ENCODE assay signal across 8 mouse cellular contexts in the genomic region with DNA sequence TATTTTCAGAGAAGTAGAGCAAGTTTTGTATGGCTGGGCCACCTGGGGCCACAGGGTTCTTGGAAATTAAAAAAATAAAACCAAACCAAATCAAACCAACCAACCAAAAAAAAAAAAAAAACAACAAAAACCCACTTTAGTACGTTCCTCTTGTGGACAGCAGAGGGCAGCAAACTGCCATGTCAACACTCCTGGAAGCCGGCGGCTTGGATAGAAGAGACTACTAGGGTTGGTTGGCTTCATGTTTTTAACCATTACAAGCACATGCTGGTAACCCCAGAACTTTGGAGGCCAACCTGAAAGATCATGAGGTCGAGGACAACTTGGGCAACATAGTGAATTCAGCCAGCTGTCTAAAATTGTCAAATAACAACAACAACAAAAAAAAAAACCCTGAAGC. TPM values are rescaled to one million over a fixed set of nuclear protein-coding genes. Genes with fewer than 3 reads are reported as not detected.
DNase-seq lines count a peak whose midpoint lies in the region; ATAC-seq lines count a peak whose summit lies in the region.

No protein-coding gene starts in this region.

- no peaks in the 10 kb centered on the region for H3K27me3 ChIP-seq in forebrain, embryonic 11.5 days (ENCODE audit: control insufficient read depth, insufficient read depth, low read length)

- peaks cover 7% of the 10 kb centered on the region; the same call in 1 of the 2 replicates for H3K4me1 ChIP-seq in forebrain, embryonic 11.5 days (replicated peaks; ENCODE audit: control insufficient read depth, insufficient read depth, low read length)

- H3K4me3 ChIP-seq in forebrain, embryonic 11.5 days (ENCODE audit: low read depth, low read length): no peak overlapping the region

- no peak overlapping the region for H3K4me2 ChIP-seq in forebrain, embryonic 11.5 days (ENCODE audit: low read depth, low read length, severe bottlenecking)

- no peaks in the 10 kb centered on the region for H3K36me3 ChIP-seq in forebrain, embryonic 11.5 days (ENCODE audit: control insufficient read depth, insufficient read depth, low read length)

- H3K27ac ChIP-seq in forebrain, embryonic 11.5 days (ENCODE audit: low read depth, low read length): no peak overlapping the region

- no peaks in the 10 kb centered on the region for H3K9me3 ChIP-seq in forebrain, embryonic 11.5 days (ENCODE audit: control insufficient read depth, low read length)

- peak; percentile 42 for ATAC-seq in CD4-positive, CD25-positive, alpha-beta regulatory T cell, adult 4 months
- ATAC-seq in forebrain, embryonic 11.5 days (replicated peaks; ENCODE audit: low FRiP score): no peak

- DNase-seq in gastrocnemius, adult 18-20 months (ENCODE audit: low spot score): peak; percentile 56
- DNase-seq in gastrocnemius, postnatal 25 days: no peak
- peak; percentile 47 for DNase-seq in brain, embryonic 18.5 days (ENCODE audit: low read depth, low spot score)
- peak; percentile 73 for DNase-seq in forebrain, embryonic 11.5 days (ENCODE audit: low spot score)
- DNase-seq in kidney, postnatal 10 days: peak; percentile 80
- DNase-seq in lung, postnatal 10 days: peak; percentile 68
- peak; percentile 63 for DNase-seq in skeletal muscle tissue, adult 2 months (ENCODE audit: low read depth, low spot score)

- H3K9ac ChIP-seq in forebrain, embryonic 11.5 days (ENCODE audit: low read length): no peak overlapping the region

- 3% methylated on average over 4 of the region's 4 CpGs for WGBS in forebrain, embryonic 11.5 days

RNA-seq across cellular contexts. Expression of a gene that starts 33.9 kb away (rescaled TPM):
- total RNA-seq in gastrocnemius, adult 18-20 months (2021): under 1 TPM; 0.31 to 0.32 TPM
- under 1 TPM; 0.43 to 0.67 TPM for total RNA-seq in gastrocnemius, postnatal 25 days (2021)
- not detected for polyA plus RNA-seq in CD4-positive, CD25-positive, alpha-beta regulatory T cell, adult 4 months (2017; shearing (Covaris generic))
- polyA plus RNA-seq in forebrain, embryonic 11.5 days (2014; fragmentation: Nextera tagmentation; extraction: Ambion mirVana): 0.51 and 0.80 TPM in 2 replicates
